Mouse (Mus musculus) regulatory T cell (primary cell): ENCODE data around the gene Cactin.

Experiments used
- in situ Hi-C: fragments of 300-600 bp; cut with MboI, MseI; formaldehyde crosslinking; loops from one replicate; pipeline ENCODE4 v1.15.1; 2025; ENCODE audit warnings: high pct_unique_total_duplicates

Cactin gene

DNA sequence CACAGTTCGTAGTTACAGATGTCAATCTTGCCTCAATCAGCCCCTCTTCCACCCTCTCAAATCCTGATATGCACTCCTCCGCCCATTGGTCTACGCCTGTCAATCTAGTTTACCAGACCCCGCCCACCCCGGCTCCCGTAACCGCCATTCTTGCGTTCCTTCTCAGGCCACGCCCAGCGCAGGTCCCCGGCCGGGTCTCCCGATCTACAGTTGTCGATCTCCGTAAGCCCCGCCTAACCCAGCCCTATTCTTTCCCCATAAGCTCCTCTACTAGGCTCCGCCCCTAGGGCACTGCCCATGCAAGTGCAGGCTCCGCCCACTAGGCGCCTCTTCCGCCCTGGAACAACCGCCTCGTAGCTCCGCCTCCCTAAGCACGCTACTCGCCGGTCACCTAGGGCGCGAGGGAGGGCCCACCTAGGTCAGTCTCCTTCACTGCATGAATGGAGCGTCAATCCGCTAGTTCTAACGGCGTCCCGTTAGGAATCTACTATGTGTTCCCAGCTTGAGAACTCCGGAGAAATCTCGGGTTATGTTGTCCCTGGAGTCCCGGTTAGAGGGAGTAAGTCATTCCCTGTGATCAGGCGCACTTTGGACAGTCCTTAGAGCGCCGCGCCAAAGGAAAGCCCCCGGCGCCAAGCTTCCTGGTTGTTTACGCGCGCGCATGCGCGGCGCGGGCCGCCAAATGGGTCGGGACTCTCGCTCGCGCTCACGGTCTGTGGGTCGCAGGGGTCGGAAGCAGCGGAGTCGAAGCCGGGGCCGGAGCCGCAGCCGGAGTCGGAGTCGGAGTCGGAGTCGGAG, at the start of gene Cactin:
Gene Cactin, plus strand, starts transcription at position 554 of the 798 bp plus-strand sequence.
- in situ Hi-C loops, result no loop called here

DNA sequence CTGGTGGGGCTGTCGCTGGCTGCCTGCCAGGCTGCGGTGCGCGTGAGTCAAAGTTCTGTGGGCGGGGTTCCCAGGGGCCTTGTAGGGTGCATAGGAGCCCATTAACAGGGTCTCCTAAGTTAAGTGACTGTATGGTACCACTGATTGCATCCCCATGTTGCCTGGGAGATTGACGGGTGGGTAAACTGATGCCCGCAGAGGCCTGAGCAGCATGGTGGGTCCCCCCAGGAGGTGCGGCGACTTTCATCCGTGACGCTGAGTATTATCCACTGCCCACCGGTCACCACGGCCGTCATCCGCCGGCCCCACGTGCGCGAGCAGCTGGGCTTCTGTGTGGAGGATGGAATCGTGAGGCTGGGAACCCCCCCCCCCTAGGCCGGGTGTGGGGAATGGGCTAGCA, 48.5 kb upstream of the Cactin start:
- in situ Hi-C loops, result loop anchor here (5.0 kb wide), 1 partner anchor 65 kb away; no protein-coding TSS in a partner anchor

DNA sequence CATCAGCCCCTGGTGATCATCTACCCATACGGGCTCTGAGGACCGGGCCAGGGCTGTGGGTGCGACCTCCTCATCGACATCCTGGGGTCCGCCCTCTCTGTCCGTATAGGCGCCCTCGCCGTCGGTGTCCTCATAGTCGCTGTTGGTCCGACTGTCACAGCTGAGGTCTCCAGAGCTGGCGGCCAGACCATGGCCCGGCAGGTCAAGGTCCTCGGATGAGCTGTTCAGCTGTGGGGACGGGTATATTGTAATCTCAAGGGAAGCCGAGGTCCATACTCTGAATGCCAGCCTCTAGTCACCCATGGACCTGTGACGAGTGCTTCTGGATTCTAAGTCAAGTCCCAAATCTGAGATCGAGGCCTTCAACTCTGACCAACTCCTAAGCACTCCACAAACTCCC, 47.1 kb upstream of the Cactin start:
- in situ Hi-C loops, result loop anchor here (5.0 kb wide), 1 partner anchor 67 kb away; no protein-coding TSS in a partner anchor

DNA sequence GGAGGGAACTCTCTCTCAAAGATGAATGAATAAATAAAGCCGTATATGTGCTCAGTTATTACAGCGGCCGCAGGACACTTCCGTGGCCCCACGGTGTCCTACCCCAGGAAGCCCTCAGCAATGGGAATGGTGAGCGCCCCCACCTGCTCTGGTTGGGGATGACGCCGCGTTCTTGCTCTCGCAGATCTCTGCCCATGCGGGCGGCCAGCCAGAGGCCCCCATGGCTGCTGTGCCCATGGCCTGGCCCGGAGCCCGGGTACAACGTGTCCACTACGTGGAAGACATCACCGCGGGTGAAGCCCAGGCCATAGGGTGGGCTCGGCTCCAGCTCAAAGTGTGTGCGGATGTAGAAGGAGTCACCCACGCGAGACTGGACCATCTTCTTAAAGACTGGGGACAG, 43.2 kb upstream of the Cactin start:
- in situ Hi-C loops, result no loop called here

DNA sequence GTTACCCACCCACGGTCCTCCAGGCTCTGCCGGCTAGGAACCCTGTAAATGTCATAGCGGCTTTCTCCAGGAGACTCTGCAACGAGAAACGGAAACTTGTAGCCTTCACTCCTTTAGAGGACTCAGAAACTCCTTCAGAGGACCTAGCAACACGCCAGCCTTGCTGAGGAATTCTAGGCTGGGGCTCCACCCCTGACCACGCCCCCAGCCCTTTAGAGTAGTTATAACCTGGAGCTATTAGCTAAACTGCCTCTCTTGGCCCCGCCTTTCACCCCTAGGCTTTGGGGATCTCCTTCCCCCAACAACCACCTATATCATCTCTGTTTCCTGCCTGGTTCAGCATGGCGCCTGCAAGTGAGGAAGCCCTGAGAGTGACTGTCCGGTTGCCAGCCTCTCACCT, 41.4 kb upstream of the Cactin start:
- in situ Hi-C loops, result no loop called here

DNA sequence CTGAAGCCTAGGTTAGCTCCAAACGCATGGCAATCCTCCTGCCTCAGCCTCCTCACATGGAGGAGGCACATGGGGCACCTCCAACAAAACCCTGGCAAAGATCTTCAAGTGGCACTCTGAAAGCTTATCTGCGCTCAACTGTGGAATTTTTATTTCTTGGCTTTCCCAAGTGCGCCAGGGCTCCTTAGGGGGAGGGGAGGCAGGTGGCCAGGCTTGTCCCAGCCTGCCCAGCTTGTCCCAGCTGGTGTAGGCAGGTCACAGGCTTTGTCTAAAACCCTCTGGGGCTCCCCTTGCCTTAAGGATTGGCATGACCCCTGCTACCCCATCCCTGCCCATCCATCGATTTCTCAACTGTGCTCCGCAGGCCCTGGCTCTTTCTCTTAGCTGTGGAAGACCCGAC, 36.7 kb upstream of the Cactin start:
- in situ Hi-C loops, result no loop called here

DNA sequence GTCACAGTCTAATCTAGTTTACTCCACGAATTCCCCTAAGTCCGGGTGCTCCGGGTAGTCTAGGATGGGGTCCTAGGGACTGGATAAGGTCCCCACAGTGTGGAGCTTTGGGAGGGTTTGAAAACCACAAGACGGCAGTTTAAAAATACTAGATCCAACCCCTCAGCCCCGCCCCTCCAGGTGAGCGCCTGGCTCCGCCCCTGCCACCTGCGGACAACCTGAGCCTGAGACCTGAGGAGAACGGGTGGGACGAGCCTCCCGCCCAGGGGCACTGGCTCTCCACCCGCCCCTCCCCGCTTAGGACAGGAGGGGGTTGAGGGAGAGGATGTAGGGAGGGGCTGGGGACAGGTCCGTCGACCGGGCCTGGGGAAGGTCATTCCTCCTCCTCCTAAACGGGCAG, 36.2 kb upstream of the Cactin start:
- in situ Hi-C loops, result loop anchor here (5.0 kb wide), 1 partner anchor 63 kb away; no protein-coding TSS in a partner anchor

DNA sequence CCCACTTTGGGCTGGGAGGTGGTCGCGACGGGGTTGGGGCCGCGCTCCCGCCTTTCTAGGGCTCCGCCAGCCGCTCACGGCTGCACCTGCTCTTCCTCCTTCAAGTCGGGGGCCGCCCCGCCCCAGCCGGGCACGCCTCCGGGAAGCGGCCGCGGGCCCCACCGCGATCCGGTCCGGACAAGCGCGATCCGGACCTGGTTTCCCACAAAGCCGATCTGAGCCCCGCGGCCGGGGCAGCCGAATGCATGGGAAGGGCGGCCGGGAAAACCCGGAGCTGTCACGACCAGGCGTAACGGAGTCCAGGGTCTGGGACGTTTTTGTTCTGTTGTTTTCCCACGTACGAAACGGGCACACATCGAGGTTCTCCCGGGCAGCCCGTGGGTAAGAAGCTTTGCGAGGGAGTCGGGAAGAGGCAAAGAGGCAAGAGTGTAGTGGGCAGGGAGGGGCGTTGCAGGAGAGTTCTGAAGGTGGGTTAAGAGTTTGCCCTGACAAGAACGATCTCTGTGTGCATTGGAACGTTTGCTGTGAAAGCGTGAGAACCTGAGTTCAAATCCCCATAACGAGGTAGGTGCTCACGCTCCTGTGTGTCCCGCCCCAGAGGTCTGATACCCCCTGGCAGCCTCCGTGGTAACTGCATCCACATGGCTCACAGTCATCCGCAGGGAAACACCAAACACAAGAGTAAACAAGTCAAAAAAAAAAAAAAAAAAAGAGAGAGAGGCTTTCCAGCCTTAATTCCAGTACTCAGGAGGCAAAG, 35.0 kb upstream of the Cactin start:
- in situ Hi-C loops, result loop anchor here (5.0 kb wide), 1 partner anchor 61 kb away; no protein-coding TSS in a partner anchor

DNA sequence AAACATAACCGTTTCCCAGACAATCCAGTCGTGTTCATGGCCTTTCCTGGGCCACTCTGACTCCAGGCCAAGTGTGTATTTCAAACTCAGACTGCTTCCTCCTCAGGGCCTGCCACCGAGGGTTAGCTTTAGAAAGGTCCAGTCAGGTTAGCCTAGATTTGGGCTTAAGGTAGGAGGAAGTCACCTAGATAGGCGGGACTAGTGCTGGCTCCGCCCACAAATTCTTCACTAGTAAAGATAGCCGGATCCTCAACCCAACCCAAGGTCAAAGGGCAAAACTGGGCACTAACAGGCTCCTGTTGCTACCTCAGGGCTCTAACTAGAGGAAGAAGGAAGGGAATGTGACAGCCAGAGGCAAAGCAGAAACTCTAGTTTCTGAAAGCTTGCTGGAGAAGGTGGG, 34.3 kb upstream of the Cactin start:
- in situ Hi-C loops, result loop anchor here (5.0 kb wide), 1 partner anchor 61 kb away; no protein-coding TSS in a partner anchor

DNA sequence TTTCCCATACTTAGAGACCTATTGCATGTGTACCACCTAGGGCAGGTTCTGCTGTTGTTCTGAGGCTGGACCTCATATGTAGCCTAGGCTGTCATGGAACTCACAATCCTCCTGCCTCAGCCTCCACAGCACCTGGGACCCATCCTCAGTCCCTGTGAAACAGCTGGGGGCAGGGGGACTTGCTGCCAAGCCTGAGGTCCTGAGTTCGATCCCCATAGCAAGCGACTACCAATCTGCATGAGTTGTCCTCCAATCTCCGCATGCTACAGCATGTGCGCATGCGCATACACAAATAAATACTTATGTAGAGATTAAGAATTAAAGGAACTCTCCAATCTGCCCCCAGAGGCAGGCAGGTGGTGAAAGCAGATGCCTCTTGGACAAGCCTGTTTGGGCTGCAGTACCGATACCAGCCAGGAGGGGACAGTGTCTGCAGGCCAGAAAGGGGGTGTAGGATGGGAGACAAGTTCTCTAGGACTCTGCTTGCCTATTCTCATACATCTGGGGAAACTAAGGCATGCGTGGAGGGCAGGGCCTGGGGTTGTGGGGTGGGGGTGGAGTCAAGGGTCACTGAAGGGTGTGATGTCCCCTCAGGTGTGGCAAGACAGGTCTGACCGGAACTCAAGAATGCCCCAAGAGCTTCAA, 33.3 kb upstream of the Cactin start:
- in situ Hi-C loops, result loop anchor here (5.0 kb wide), 1 partner anchor 60 kb away; no protein-coding TSS in a partner anchor

DNA sequence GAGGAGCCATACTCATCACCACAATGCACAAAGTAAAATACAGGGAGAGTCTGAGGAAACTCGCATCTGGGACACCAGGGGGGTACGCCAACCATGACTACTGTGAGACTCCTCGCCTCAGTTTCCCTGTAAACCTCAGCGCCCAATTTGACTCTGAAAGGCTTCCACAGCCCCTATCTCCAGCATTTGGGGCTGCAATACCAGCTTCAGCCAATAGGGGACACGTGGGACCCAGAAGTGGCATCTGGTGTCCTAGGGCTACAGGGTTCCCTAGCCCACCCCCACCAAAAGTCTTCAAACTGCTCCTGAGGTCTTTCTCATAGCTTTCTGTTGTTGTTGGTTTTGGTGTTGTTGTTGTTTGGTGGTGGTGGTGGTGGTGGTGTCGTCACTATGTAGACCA, 32.3 kb upstream of the Cactin start:
- in situ Hi-C loops, result loop anchor here (5.0 kb wide), 1 partner anchor 59 kb away; no protein-coding TSS in a partner anchor

DNA sequence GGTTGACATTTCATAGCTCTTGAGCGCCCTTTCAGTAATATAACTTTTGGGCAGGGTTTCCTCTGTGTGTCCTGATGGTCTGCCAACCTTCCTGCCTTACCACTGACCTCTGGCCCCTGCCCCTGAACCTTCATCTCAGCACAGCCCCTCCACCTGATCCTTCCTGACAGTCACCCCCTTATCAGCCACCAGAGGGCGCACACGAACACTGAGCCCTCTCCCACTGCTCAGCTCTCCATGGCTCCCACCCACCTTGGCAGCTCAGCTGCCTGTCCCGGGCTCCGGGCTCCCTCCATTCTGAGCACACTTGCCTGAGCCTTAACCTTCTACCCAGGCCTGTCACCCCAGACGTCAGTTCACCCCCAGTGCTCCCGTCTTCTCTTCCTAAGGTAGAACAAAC, 31.6 kb upstream of the Cactin start:
- in situ Hi-C loops, result loop anchor here (5.0 kb wide), 1 partner anchor 58 kb away; no protein-coding TSS in a partner anchor

DNA sequence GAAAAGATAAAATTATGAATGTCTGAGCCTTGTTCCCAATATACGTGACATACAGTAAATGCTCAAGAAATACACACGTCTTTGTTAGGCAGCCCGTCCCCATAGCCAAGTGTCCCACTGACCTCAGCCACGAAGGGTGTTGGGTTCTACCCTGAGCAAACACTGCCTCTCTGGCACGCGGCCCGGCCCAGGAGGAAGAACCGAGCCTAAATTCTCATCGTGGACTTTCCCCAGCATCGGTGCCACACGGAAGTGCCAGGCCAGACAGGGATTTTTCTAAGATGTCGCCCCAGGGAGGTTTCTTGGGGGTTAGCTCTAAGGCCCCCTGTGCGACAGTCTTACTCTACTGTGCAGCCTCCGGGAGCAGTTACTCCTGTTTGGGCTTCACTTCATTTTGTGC, 31.1 kb upstream of the Cactin start:
- in situ Hi-C loops, result loop anchor here (5.0 kb wide), 1 partner anchor 57 kb away; no protein-coding TSS in a partner anchor

DNA sequence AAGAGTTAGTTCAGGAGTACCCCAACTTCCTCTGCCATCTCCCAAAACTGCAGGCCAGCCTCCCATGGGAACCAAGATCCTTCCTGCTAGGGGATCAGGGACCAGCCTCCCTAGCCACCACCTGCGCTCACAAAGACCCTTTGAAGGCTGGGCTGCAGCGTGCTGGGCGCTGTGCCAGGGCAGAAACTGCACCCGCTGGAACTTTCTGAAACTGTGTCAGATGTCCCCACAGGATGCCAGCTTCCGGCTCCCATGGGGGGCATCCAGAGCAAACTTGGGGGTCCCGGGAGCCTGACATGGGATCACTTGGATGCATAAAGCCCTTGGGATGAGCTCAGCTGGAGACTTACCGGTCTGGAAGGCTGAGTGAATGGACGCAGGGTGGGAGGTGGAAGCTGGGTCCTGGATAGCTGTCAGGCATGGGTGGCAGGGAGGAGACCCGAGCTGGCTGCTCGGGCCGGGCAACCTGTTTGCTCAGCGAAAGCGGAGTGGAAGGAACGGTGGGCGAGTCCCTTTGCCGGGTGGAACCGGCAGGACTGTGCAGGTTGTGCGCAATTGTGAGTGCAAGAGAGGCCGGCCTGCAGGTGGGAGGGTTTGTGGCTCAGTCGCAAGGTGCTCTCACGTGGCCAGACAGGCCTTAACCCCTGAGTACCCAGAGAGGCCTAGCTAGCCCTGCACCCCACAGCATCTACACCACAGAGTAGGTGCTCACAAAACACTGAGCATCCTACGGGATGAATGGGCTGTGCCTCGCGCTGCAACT, 30.0 kb upstream of the Cactin start:
- in situ Hi-C loops, result no loop called here

DNA sequence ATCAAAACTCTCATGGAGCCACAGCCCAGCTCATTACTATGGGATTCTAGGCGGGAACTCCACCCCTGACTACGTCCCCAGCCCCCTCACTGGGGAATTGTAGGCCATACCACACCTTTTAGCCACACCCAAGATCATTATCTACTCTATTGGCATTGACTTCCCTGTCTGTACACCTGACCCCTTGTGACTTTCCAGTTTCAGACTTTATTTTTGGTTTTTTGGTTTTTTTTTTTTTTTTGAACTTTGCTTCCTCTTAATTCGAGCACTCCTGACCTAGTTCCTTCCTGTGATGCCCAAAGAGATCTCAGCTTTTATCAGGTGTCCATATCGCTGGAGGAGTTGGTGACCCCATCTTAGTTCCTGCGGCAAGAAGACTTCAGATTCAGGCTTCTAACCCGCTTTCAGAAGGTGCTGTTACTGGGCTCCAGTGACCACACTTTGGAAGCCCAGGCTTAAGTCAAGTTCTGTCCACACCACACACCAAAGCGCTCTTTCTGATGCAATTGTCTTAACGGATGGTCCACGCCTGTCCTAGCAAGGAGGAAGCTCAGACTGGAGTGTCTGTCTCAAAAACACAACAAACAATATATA, 29.3 kb upstream of the Cactin start, which contains the start of gene Tjp3:
Gene Tjp3, minus strand, starts transcription at position 71 of the 594 bp plus-strand sequence.
- in situ Hi-C loops, result no loop called here

DNA sequence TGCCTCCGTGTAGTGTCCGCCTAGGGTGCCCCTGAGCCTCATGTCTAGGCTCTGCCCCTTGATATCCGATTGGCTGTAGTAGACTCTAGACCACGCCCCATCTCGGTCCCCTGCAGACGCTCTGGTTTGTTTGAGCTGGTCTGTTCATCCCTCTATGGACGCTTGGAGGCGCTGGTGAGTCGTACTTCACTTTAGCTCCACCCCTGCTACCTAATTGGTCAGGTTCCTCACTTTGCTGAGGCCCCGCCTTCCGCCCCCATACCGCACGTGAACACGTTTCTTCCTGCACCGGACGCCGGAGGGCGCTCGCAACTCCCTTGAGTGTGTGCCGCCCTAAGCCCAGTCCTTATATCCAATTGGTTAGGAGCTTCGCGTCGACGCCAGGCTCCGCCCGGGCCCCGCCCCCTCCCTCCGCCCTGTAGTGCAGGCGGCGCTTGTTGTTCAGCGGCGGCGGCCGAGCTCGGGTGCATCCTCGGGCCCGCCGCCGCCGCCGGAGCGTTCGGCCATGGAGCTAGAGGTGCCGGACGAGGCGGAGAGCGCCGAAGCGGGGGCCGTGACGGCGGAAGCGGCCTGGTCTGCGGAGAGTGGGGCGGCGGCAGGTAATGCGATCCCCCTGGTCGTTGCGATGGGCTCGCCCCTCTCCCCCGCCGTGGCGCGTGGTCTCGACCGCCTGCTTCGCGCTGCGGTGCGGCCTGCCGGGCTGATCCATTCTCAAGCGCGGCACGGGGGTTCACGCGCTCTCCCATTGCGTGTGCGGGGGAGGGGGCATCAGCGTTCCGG, 28.2 kb upstream of the Cactin start, which contains the start of gene Pip5k1c:
Gene Pip5k1c, plus strand, starts transcription at position 410 of the 780 bp plus-strand sequence.
- in situ Hi-C loops, result no loop called here

DNA sequence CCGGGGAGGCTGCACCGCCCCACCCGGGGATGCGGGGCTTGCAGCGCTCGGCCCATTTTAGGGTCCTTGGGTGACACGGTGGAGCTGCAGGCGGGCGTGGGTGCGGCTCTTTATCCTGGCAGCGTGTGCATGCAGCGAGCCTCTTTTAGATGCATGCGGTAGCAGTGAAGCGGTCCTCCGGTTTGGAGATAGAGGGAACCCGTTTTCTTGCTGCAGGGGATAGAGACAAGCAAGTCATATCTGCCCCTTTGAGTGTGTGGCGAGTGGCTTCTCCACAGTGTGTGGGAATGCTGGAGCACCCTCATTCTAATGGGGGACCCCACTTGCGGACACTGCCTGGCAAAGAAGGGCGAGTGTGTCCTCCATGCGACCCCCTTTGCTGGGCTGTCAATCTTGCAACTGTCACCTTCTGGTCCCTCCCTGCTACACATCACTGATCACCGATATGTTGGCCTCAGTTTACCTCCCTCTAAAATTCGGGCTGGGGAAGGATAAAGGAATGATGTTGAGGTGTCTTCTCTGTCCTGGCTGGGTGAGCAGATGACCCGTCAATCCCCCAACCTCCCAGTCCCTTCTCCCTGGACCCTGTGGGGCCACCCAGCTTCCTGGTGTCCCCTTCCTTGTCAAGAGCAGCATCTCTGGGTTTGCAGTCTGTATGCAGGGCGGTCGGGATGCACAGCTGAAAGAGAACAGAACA, 27.4 kb upstream of the Cactin start:
- in situ Hi-C loops, result no loop called here

DNA sequence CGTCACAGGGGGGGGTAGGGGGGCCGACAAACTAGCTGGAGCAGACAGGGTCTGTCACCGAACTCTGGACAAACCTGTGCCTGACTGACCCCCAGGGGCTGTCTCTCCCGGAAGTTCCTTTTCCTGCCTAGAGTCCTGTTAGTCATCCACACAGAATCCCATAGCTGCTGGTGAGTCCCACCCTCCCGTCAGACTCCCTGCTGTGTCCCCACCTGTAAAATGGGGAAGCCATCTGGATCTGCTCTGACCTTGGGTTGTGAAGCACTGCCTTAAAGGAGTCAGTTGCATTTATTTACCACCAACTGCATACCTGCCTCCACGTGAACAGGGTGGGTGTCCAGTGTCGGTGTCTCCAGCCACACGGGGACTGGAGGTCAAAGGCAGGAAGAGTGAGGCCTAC, 26.5 kb upstream of the Cactin start:
- in situ Hi-C loops, result no loop called here

DNA sequence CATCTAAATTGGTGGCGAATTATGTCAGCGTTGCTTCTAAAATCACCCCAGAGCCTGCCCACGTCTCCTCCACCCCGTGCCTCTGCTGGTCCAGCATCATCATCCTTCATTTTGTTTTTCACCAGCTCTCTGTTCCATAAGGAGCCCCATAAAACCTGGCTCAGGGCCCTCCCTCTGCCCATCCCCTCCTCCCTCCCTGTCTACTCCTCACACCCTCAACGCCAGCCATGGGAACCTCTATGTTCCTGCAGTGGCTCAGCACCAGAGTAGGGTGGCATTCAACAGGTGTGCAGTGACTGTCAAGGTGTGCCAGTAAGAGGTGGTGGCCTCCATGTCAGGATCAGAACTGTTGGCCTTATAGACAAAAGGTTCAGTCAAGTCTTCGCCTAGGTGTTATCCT, 25.7 kb upstream of the Cactin start:
- in situ Hi-C loops, result no loop called here
